Mouse (Mus musculus) left cerebral cortex, postnatal 36 days (tissue): ENCODE results near the gene Acsbg1. TPM values are rescaled to one million over a fixed set of nuclear protein-coding genes. Genes with fewer than 3 reads are reported as not detected.
"Not testable (repeated sequence)": the region's sequence is repeated elsewhere in the genome, so short reads cannot be mapped to it uniquely, and the experiment has no call there.

Source experiments
- DNase-seq, 2 experiments: peaks; one replicate each; pipeline ENCODE4 v3.0.0; 2021 to 2022; ENCODE audit warnings: low spot score in 2 of 2, mixed read lengths in 1 of 2
- intact Hi-C: fragments of 180-260 bp; cut with DNase I; formaldehyde crosslinking; loops from one replicate; pipeline ENCODE4 v1.15.1; 2025
- total RNA-seq, 2 experiments: library from RNA; stranded (reverse); gene quantifications; 2 replicates each; pipeline ENCODE4 v1.2.3; 2021

The Acsbg1 gene
- total RNA-seq: 100 to 1,000 TPM; 121 to 139 TPM

DNA sequence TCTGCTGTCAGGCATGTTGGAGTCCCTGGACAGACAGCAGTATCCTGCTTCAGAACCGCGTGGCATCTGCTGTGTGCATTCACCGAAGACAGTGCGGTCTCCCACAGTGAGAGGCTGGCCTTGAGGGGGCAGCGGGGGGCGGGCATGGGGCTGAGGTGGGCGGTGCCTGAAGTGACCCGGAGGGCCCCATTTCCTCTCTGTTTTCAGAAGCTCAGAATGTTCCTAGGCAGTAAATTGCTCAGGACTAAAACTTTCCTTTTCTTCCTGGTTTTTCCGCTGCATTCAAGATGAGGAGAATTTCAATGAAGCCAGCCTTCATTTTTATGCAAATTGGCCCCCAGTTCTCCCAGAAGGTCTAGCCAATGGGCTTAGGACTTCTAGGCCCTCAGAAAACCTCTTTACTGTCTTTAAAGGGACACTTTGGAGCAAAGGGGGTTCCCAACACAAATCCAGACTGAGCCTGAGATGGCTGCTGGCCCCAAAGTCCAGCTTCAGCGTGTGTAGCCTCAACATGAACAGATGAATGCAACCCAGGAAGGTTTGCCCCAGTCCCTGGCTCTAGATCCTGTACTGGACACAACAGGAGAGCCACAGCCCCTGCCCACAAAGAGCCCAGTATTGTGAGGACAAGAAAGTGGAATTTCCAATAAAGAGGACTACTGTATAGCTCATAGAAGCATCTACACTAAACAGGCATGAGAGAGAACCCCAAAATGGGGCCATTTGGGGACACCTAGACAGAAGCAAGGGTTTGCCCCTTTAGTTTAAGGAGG is at the start of gene Acsbg1:
Gene Acsbg1, minus strand, starts transcription at position 266 of the 773 bp plus-strand sequence.
- DNase-seq: peak in 1 of 2 experiments; percentile 11
- intact Hi-C loops: no loop called here

DNA sequence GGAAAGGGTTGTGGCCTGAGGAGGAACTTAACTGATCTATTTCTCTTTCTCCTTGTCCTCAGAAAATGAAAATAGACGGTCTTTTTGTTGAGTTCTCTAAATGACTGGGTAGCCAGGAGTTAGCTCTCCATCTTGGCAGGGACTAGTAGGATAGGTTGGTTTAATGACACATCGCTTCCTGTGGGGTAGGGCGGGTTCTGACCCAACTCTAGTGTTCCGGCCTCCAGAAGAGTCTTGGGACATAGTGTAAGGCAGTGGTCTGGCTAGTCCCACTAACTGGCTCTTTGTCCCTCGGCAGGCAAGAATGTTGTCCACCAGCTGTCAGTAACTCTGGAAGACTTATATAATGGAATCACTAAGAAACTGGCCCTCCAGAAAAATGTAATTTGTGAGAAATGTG is 46.4 kb upstream of the Acsbg1 start:
- intact Hi-C loops: no loop called here
- DNase-seq: no peak

DNA sequence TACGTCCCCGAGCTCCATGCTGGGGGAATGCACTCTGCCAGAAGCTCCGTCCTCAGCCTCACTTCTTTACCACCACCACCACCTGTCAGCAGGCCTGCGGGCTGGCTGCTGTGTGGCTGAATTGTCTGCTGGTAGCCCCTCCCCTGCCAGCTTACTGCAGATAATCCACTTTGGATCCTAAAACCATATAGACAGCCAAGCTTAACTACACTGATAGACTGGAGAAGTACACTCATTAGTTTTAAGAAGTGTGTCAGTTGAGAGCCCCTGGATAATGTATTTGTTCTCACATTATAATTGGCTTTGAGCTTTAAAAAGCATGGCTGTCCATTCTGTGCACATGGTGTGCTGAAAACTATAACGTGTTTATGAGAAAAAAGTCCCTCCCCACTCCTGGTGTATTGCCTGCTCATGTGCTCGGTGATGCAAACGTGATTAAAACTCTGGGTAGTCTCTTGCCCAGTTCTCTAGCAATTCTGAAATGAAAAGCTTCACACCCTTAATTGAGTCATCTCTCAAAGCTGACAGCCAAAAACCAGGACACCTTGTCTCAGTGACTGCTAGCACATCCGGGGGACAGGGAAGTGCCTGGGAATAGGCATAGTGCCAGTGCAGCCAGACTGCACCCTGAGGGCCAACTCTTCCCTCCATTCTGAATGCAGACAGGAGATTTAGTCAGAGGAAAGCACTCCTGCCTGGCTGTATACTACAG is 45.8 kb upstream of the Acsbg1 start:
- intact Hi-C loops: no loop called here

DNA sequence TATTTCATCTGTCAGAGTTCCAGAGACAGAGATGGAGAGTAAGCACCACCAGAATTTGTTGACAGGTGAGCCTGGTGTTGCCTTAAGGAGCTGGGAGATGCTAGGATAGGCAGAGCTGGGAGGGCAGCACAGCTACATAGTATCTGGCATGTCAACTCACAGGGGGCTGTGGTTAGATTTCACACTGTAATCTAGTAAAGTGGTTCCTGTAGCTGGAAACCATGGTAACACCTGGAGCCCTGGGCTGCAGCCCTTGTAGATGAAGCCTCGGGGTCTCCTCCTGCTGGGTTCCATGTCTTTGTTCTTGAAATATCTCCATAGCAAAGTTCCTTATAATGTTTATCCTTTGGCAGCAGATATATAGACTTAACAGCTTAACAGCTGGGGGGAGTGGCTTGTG is 43.9 kb upstream of the Acsbg1 start:
- intact Hi-C loops: no loop called here
- no peak for DNase-seq

More for the DNA sequence above, 45.8 kb upstream of the Acsbg1 start:
- DNase-seq: peak in 1 of 2 experiments; percentile 12

DNA sequence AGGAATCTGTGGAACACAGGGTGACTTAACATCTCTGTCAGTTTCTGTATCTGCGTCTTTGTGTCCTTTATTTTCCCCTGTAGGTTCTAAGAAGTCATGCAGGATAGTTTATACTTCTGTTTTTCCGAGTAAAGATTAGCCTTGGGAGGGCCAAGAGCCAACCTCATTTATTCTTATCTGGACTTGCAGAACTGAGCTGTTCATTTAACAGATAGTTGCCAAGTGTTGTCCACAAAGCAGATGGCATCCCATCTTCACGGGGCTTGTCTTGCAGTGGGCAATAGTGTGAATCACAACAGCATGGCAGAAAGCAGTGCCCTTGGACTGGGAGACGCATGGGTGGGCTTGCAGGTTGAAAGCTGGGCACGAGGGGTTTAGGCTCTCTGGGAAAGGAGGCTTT is 42.7 kb upstream of the Acsbg1 start:
- DNase-seq: no peak
- intact Hi-C loops: no loop called here

DNA sequence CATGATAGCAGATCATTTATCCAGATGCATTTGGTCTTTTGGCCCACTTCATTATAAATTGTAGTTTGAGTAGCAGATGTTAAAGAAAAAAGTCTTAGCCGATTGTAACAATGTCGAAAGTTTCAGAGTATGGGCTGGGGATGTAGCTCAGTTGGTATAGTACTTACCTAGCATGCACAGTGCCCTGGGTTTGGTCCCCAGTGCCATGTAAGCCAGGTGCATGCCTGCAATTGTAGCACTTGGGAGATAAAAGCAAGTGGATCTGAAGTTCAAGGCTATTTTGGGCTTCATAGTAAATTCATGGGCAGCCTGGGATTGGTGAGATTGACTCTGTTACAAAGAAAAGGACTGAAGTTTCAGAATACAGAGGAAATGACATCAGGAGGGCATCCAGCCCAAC is 40.9 kb upstream of the Acsbg1 start:
- no peak for DNase-seq
- intact Hi-C loops: no loop called here

DNA sequence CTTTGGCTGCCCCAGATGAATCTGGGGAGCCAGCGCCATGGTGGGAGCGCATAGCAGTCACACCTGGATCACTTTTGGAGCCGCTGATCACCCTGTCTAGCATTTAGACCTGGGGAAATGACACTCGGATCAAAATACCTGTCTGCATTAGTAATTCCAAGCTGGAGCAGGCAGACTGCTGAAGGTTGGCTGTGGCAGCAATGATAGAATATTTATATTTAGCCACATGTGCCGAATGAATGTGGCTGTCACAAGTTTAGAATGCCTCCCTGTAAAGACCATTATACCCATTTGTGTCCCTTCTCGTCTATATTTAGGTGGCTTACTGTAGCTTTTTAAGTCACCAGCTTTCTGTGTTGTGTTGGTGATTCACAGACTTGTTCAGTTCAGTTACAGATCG is 39.1 kb upstream of the Acsbg1 start:
- no peak for DNase-seq
- intact Hi-C loops: no loop called here

DNA sequence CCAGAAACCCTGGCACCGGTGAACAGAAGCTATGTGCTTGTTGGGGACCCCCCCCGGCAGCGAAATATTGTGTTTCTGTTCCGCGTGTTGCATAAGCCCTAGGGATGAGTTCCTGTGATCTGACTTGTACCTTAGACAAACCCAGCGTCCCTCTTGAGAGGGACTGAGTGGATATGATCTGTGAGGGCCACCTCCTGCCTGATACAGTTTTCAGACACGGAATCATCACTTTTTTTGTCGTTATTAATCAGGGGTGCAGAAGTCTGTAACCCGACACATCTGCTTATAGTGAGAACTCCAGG is 38.5 kb upstream of the Acsbg1 start:
- DNase-seq: no peak
- intact Hi-C loops: no loop called here

DNA sequence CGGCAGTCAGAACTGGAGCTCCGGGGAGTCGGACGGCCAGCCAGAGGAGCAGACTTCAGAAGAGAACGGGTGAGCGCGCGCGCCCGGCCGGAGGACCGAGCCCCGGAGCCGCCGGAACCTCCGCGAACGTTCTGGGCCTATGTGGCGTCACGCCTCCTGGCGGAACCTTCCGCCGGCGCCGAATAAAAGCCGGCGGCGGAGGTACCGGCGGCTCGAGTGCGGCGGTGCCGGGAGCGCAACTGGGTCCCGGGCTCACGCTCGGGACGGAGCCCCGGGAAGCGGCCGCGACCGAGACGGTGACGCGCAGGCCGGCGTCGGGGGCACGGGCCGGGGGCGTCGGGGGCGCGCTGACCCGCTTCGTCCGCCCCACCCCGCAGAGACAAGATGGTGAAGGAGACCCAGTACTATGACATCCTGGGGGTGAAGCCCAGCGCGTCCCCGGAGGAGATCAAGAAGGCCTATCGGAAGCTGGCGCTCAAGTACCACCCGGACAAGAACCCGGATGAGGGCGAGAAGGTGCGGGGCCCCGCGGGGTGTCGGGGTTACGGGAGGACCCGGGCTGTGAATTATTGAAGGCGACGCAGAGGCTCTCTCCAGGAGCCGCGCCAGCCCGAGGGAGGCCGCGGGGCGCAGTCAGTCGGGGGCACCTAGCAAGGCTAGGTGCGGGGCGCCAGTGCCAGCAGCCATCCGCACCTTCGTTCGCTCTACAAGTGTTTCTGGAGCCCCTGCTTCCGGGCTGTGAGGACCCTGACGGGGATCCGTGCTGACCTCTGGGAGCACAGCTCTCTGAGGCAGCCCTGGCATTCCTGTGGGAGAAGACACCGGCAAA is 37.9 kb upstream of the Acsbg1 start:
- peak; percentile 82 to 84 for DNase-seq
- intact Hi-C loops: no loop called here

DNA sequence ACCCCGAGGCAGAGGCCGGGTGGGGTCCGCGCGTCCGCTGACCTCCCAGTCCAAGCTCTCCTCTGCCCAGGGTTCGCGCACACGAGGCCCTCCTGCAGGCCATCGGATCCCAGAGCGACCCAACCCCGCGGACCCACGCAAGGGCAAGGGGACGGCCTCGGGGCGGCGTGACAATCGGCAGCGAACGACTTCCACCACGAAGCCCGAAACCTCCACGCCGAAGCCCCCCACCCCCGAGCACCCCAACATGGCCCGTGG is 37.3 kb upstream of the Acsbg1 start:
- intact Hi-C loops: no loop called here

DNA sequence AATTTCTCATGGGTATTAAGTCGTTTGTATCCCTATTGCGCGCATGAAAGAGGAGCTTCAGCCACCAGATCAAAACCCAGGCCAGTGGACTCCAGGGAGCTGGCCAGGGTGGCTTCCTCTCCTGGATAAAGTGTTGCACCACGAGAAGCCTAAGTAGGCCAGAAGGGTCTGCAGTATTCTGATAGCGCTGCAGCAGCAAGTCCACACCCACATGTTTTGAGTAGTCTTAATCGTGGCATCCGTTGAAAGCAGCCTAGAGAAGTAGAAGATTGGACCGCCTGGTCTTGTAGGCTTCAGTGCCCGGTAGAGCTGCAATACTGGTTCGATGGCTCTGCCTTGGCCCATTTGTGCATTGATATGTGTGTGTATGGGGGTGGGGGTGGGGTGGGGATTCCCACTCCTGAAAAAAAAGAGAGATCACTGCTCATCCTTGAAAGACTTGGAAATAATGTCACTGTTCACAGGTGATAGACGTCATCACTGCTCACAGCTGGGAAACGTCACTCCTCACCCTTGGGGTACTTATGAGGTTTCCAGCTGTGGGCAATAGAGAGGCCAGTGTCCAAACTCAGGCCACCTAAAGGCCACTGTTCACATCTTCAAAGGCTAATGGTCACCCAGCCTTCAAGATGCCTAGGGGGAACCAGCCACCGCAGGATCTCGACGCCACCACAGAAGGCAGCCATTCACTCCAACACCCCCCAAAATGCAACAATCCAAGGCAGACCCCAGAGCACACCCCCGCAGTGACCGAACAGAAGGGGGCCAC is 36.8 kb upstream of the Acsbg1 start, which contains the start of gene Dnaja4:
Gene Dnaja4, plus strand, starts transcription at position 556 of the 769 bp plus-strand sequence.
- intact Hi-C loops: no loop called here
- no peak for DNase-seq

More for the DNA sequence above, 37.3 kb upstream of the Acsbg1 start:
- DNase-seq: no peak

DNA sequence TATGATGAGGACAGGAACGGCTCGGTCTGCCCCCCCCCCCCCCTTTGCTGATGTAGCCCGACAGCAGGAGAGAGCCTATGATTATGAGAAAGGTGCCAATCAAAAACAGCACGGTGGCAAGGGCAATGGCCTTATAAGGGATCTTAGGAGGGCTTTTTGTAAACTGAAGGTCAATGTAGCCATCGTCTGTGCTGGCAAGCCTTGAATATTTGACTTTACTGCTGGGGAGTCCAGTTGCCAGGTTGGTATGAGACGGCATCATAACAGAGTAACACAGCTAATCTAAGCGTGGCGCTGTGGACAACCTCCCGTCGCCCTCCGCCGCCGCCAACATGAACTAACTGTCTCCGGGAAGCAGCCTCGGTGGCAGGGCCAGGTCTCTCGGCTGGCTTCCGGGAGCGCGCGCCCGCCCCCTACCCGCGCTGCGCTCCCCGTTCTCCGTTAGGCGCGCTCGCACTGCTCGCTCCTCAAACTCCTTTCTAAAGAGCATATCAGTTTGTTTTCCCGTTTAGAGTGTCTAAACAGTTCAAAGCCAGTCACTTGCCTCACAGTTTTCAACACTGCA is 29.7 kb upstream of the Acsbg1 start:
- DNase-seq, intact Hi-C loops: not testable (repeated sequence)

DNA sequence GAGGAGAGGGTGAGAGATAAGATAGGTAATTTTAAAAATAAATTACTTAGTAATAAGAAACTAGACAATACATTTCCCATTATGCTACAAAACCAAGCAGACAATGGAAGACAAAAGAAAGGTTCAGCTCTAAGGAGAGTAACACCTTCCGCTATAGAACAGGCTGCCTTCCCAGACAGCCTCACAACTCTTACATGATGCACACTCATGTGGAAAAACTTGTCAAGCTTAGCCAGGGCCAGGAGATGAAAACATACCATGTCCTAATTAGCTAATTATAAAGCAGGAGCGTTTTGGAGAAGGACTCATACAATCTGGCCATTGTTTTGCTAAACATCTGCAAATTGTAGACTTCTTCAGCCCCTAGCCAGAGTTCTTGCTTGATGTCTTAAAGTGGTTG is 29.0 kb upstream of the Acsbg1 start:
- DNase-seq, intact Hi-C loops: not testable (repeated sequence)

DNA sequence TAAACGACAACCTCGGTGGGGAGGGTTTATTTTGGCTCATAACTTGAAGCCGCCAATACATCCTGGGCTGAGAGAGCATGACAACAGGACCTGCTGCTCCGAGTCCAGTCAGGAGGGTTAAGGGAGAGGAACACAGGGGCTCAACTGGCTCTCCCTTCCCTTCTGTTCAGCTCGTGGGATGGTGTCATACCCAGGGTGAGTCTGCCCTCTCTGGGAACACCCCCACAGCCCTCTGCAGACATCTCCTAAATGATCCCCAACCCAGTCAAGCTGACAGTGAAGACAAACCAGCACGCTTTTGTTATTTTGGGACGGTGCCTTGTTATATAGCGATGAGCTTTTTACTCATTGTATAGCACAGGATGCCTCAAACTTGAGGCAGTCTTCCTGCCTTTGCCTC is 27.8 kb upstream of the Acsbg1 start:
- intact Hi-C loops: no loop called here
- no peak for DNase-seq

DNA sequence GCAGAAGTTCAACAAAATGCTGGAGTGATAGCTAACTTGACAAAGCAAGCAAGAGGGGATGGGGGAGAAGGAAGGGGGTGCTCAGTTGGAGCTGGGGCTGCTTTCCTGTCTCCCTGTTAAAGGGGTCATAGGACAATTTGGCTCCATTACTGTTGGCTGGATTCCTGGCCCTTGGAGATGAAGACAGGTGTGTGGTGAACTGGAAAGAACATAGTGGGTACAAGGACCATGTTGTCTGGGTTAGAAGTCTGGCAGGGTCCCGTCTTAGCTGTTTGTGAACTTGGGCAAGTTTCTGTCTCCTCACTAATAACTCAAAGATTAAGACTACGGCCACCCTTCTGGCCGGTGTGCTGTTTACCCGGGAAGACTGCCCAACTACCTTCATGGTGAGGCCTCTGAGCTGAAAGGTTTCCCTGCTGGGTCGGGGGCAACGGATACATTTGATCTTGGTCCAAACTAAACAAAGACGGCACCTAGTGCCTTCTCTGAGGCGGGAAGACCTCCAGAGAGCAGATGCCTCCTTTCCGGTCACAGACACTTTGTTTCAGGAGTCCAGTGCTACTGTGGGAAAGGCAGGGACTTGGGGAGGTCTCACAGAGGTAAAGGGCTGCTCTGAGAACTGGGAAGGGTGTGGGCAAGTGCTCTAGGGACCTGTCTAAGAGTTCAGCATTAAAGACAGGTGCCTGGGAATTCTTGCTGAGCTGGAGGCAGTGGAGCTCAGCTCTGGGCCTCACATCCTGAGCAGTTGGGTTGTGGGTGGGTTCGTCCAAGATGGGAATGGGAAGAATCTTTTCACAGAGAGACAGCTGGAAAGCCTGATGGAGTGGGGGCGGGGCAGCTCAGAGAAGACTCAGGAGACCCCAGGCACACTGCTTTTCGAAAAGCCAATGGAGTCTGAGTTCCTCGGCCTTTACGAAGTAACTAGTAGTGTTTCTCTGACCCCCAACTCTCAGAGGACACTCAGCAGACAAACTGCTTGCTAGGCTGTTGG is 25.9 kb upstream of the Acsbg1 start:
- intact Hi-C loops: no loop called here
- peak in 1 of 2 experiments; percentile 22 for DNase-seq

DNA sequence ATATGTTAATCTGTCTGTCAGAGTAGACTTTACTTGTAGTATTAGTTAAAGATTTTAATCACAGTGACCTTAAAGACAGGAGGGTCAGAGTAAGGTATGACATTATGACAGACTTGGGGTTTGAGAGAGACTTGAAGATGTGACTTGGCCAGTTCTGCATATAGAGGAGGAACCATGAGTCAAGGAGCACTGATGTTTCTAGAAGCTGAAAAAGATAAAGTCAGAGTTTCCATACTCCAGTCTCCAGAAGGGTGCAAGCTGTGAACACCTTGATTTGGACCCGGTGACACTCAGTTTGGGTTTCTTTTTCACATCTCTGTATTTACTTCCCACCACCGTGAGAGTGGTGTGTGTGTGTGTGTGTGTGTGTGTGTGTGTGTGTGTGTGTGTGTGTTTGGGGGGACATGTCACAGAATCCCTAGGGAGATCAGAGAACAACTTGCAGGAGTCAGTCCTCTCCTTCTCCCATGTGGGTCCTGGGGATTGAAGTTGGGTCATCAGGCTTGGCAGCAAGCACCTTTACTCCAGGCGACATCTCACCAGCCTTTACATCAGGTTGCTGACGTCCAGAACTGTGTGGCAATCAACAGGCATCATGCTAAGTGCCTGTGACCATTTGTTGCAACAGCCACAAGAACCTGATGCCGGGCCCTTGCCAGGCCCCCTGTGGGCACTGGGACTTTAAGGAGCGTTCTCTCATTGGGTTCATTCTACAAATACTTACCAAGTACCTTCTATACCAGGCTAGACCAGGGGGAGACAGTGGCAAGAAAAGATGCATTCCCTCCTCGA is 22.3 kb upstream of the Acsbg1 start:
- no peak for DNase-seq
- intact Hi-C loops: no loop called here

DNA sequence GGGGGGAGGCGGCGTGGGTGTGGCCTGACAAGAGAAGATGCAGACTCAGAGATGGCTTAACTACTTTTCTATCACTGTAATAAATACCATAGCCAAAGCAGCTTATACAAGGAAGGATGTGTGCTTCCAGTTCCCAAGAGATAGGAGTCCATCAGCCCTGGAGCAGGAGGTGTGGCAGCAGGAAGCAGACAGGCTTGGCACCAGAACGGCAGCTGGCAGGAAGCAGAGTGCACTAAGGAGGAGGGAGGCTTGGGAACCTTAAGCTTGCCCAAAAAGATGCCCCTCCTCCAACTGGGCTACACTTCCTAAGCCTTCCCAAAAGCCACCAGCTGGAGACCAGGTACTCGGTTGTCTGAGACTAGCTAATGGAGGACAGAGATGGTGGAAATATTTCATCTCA is 21.2 kb upstream of the Acsbg1 start:
- no peak for DNase-seq
- intact Hi-C loops: no loop called here
